Mouse (Mus musculus): Measurements from ENCODE around the gene Gpc6.

GRCm38 (mm10) chr14:117852266-117852665, 927.2 kb downstream of the Gpc6 start:
- TF ChIP-seq CTCF (IDR thresholded peaks at IDR 0.05; ENCODE audit: insufficient read depth, low read depth, low read length) (no peak), POLR2A (IDR thresholded peaks at IDR 0.05; ENCODE audit: insufficient read depth, low read depth, low read length) (no peak)

Data from olfactory bulb, adult 2 months (tissue).